Mouse (Mus musculus) telencephalon, adult 2 months (tissue): ENCODE results near the gene Bola2.

ENCODE experiments used
- DNase-seq: peaks from one replicate; pipeline ENCODE4 v3.0.0-alpha.2; 2011; ENCODE audit warnings: low read depth, low spot score

Bola2 gene

DNA sequence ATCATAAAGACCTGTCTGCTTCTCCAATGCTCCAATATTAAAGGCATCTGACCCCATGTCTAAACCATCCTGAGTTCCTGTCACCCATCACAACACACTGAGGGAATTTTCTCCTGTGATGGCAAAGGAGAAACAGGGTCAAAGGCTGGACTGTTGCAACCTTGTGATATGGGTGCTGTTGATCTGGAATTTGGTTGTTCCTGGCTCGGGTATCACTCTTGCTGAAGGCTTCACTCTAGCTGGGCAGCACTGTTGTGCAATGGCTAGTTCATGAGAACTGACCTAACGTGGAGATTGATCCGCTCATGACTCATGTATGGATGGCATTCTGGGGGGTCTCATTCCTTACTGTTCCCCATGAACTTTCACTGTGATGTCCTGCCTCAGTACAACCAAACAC, 6.2 kb upstream of the Bola2 start:
- no peak for DNase-seq

GRCm38 (mm10) chr7:126690737-126691136, 4.5 kb upstream of the Bola2 start:
- DNase-seq = no peak

GRCm38 (mm10) chr7:126691676-126692075, 3.5 kb upstream of the Bola2 start:
- no peak for DNase-seq

DNA sequence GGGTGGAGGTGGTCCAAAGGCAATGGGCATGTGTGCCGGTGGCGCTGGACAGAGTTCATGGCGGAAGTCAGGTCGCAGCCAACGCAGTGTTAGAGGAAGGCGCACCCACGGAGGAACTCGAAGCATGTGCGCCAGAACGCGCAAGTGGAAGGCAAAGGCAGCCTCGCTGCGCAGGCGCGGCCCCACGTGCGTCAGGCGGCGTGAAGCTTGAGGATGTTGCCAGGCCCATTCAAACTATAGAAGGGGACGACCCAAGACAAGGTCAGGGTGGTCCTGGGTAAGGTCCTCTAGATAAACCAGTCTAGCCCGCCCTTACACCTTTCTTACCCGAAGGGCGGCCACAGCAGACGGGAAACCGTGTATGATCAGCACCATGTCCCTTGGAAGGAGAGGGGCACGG, 2.8 kb upstream of the Bola2 start:
- no peak for DNase-seq

- no peak for DNase-seq
Measured at GRCm38 (mm10) chr7:126693256-126693655, 1.9 kb upstream of the Bola2 start.

GRCm38 (mm10) chr7:126693781-126694180, 1.4 kb upstream of the Bola2 start:
- DNase-seq = no peak

- no peak for DNase-seq
Measured at GRCm38 (mm10) chr7:126694441-126695051, 655 bp upstream of the Bola2 start.

DNA sequence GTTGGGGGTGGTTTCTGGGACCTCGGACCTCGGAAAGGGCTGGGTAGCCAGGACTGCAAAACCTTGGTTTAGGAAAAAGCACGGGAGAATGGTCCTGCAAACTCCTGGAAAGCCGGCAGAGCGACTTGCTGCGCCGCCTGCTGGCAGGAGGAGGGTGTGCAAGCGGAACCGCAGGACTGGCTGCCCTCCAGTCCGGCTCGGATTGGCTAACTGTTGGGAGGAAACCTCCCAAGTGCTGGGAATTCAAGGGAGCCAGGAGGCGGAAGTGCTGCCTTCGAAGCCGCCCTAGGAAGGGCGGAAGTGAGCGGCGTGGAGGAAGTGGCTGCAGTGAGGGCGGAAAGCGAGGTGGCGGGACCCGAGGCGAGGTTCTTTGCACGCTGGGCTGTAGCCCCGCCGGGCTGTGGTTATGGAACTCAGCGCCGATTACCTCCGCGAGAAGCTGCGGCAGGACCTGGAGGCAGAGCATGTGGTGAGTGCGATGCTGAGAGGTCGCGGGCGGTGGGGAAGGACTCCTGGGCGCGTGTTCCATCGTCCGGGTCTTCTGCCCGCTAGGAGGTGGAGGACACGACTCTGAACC, 518 bp downstream of the Bola2 start, which contains the start of gene Slx1b:
Gene Slx1b (minus strand): TSS at position 154 of the 577 bp plus-strand sequence.
- DNase-seq = peak; percentile 97

GRCm38 (mm10) chr7:126696303-126696702, 1.1 kb downstream of the Bola2 start:
- DNase-seq = no peak

- no peak for DNase-seq
Measured at GRCm38 (mm10) chr7:126696886-126697285, 1.7 kb downstream of the Bola2 start.

- no peak for DNase-seq
Measured at GRCm38 (mm10) chr7:126697838-126698237, 2.6 kb downstream of the Bola2 start.

DNA sequence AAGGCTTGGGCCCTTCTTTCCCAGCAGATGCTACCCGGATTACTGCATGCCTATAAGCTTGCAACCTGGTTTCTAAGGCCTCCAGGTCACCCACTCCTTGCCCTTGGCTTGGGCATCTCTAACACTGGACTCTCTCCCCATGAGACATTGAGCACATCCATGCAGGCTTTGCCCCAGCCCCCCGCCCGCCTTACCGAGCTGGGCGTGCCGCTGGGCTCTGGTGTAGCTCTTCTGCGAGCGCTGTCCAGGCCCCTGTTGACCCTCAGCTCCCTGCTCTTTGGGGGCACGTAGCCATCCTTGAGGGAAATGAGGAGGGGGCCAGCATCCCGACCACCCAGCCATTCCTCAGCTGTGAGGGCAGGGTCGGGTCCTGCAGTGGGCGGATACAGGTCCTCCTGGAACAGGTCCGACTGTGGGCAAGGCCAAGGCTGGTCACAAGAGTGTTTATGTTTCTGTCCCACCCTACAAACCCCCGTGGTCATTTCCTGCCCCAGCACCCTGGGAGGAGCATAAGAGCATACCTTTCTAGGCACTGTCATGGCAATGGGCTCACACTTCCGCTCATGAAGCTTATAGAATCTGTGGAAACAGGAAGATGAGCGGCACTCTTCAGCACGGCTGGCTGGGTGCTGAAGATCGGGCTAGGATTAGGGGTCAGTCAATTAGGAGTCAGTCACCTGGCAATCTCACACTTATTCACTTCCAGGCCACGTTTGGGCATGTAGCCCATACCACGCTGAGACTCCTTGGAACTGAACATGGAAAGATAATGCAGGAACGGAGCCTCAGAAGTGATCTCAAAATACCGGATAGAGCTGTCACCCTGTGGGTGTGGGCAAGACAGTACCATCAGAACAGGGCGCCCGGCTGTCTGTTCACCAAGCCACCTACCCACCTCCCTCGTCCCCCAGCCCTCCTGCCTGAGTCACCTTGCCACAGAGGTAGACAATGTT, 5.1 kb downstream of the Bola2 start:
- no peak for DNase-seq

DNA sequence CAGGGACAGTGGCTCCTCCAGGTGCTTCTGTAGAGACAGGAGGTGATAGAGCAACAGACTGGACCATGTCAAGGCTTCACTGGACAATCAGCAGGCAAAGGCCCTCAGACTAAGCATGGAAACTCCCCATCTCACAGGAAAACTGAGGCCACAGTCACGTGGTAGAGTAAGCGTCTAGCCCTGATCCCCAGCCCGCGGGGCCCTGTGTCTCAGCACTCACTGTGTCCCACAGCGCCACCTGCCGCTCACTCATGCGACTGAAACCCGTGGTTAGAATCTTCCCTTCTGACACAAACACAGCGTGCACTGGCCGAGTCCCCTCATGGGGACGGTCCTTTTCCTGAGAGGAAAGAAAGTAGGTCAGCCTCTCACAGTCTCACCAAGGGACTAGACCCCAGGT, 5.9 kb downstream of the Bola2 start:
- no peak for DNase-seq

DNA sequence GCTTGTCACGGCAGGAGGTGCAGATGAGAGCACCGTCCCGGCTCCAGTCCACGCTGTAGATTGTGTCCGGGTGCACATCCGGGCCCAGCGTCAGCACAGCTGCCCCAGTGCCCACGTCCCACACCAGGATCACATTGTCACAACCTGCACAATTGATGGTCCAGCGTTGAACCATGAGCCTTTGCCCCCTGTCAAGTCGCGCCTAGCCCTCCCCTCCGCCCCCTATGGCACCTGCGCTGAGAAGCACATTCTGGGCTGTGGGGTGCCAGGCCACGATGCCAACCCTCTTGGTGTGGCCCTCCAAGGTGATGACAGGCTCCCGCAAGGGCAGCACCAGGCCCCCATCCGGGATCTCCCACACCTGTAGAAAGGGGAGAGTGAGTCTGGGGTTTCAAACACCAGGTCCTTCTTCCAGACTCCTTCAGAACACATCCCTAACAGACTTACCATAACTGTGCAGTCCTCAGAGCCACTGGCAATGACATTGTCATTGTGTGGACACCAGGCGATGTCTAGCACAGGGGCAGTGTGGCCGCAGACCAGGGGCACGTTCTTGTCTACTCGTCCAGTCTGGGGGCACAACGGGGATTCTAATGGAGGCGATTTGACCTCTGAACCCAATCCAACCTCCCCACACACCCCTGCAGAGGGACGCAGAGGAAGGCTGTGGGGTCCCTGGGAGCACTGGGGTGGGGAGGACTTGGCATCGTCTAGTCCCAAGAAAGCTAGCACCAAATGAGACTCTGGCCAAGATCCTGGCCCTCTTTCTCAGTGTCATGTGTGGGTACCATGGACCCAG, 6.6 kb downstream of the Bola2 start:
- DNase-seq = no peak

- DNase-seq = no peak
Measured at GRCm38 (mm10) chr7:126702358-126702757, 7.2 kb downstream of the Bola2 start.

- no peak for DNase-seq
Measured at GRCm38 (mm10) chr7:126702861-126703756, 7.9 kb downstream of the Bola2 start.

DNA sequence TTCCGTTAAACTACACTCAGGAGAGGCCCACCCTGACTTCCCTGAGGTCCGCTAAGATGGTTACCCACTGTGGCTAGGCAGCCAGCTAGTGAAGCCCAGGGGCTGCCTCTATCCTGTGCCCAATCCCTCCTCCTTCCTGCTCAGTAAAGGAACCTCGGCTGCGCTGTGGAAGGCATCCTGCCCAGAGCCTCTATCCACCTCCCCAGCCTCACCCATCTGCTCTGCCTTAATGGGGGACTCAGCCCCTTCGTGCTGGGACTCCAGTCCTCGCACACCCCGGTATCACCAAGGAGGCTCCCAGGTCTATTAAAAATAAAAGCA, 8.5 kb downstream of the Bola2 start:
- no peak for DNase-seq

DNA sequence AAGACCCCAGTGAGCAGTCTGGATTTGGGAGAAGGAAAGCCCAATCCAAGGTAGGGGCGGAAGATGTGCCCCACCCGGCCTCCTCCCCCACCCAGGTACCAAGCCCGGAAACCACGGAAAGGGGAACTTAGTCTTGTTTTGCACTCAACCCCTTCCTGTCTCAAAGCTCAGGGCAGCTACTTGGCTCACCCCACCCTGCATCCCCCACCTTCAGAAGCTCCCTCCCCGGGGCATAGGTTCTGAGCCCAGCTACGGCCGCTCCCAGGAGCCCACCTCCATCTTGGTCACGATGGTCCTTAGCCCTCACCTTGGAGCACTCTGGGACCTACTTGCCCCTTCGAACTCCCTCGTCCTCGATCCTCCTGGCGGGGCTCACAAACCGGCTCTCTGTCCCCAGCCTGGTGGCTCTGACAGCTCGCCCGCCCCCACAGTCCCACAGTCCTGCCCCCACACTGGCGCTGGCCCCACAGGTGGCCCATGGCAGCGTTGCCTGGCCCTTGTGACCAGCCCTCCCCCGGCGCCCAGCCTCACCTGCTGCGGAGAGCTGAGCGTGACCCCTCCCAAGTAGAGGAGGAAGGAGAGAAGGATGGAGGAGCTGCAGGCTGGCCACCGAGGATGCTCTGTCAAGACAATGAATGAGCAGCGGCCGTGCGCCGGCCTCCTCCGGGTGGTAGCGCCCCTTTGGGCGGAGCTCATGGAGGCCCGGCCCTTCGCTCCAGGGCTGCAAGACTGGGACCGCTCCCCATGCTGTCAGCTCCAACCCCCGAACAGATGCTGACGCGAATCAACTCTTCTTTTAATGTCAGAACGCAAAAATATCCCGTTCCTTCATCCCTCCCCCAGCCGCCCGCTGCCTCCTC, 9.2 kb downstream of the Bola2 start:
- DNase-seq = peak; percentile 89

- DNase-seq = no peak
Measured at GRCm38 (mm10) chr7:126707442-126708174, 12.4 kb downstream of the Bola2 start, which contains the start of gene Coro1a. Gene Coro1a (minus strand): TSS chr7:126707787.
